Mouse (Mus musculus) frontal cortex, postnatal 14 days (tissue): ENCODE results near the gene Rnf222.
"Not testable (repeated sequence)": the region's sequence is repeated elsewhere in the genome, so short reads cannot be mapped to it uniquely, and the experiment has no call there.

Source experiments
- DNase-seq, 2 experiments: peaks; one replicate each; pipeline ENCODE4 v3.0.0; 2022; ENCODE audit warnings: low spot score in 2 of 2

The Rnf222 gene

DNA sequence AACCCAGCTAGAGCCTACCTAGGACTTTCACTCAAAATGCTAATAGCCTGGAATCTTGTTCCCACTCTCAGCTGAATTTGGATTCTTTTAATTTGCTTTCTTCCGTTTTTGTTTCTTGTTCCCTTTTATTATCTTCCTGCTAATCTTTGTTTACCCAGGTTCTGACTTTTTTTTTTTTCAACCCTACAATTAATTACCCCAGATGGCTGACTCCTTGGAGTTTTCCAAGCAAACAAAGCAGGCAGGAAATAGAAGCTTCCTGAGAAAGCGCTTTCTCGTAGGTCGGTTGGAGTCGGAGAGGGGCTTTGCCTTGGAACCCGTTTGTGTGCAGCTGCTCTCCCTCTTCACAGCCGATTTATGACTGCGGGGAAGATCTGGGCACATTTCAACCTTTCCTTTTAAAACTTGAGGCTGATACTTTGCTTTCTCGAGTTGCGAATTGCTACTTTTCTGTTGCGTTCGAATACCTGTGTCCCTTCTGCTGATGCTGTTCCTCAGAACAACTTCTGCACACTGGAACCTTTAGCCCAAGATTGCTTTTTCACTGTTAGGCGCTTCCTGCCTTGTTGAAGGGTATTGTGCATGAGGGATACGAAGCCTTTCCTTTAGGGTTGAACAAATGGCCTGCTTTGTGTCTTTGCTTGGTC, 23.3 kb downstream of the Rnf222 start:
- DNase-seq, result no peak

DNA sequence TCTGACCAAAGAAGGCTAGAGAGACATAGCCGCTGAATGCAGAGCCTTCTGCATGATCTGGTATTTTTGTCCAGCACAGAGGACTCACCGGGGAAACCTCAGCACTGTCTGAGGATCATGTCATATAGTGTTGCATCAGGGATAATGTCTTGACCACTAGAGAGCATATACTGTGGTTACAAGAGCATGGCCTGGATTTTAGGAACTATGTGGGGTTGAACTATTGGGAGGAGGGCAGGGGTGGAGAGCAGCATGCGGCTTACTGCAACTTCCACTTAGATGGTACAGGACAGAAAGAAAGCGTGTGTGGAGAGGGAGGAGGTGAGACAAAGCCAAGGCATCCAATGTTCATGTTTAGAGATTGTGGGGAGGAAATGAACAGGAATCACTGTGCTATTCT, 26.2 kb downstream of the Rnf222 start:
- DNase-seq, result no peak

DNA sequence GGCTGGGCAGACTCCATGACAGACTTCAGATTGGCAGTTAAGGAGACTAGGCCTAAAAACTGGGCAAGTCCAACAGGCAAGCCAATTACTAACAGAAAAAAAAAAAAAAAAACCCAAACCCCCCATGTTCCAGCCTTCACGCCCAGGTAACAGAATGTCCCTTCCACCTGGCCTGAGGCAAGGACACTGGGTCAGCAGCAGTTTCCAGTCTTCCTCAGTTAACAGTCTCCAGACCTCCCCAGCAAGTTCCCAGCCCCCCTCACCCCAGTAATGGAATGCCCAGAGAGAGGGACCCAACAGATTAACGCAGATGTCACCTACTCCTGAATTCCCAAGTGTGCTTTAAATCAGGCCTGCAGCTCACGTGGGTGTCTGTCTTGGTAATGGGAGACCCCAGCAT, 34.8 kb downstream of the Rnf222 start:
- DNase-seq, result no peak

DNA sequence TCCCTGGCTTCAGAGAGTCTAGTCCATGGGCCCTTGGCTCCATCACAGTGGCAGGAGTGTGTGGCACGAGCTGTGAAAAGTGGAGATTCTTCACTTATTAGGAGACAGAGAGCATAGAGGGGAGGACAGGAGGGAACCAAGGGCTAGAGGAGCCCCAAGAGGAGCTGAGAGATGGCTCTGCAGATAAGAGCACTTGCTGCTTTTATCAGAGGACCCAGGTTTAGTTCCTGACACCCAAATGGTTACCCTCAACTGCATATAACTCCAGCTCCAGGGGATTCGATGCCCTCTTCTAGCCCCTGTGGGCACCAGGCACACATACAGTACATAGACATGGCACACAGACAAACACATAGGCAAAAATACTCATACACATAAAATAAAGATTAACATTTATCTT, 36.4 kb downstream of the Rnf222 start:
- DNase-seq, result no peak

DNA sequence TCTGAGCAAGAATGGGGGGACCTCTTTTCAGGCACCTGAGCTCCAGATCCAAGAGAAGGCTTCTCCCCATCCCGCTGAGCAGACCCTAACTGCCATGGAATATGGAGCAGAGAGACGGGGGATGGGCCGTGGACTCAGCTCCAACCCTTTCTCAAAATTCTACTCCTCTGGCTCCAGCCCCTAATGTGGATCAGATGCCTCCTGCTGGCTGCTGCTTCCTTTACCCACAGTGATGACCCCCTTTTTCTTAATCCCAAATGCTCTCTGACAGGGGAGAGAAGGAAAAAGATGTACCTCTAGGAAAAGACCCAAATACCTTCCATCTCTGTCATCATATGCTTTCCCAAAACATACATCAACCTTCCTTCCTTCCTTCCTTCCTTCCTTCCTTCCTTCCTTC, 38.6 kb downstream of the Rnf222 start, which contains the start of gene Odf4:
Odf4 (minus strand) TSS at position 101 of the 400 bp plus-strand sequence.
- no peak for DNase-seq

DNA sequence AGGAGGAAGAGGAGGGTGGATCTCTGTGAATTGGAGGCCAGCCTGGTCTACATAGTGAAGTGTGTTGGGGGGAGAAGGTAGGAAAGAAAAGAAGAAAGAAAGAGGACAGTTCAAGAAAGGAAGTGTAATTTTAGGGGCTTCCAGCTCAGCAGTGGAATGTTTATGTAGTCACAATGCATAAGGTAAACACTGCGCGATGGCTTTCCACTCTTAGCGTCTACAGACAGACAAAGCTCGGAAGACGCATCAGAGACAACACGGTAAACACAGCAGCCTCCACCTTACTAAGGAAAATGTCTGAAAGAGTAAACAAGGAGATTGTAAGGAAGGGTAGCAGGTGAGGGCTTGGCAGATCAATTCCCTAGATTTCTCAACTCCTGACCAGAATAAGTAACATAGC, 41.6 kb downstream of the Rnf222 start:
- no peak for DNase-seq

DNA sequence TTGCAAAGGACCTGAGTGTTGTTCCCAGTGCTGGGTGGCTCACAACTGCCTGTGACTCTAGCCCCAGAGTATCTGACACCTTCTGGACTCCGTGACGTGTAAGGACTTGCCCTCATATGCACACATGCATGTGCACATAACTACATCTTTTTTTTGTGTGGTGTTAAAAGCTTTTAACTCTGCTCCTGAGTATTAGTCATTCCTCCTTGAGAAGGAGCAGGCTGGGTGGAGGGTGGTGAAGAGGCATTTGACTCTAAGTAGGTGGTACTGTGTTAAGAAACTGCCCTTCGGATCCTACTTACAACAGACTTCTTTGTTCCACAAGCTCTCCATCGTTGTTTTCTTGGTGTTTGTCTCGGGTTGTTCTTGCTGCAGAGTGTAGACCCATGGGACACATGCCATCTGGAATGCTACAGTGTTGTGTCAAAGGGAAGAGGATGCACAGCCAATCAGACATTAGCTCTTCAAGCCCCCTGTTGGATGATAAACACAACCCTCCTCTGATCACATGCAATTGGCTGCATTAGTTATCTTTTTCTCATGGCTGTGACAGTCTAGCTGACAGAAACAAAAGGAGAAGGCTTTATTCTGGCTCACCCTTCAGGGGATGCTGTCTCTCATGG, 45.6 kb downstream of the Rnf222 start:
- DNase-seq, result no peak

DNA sequence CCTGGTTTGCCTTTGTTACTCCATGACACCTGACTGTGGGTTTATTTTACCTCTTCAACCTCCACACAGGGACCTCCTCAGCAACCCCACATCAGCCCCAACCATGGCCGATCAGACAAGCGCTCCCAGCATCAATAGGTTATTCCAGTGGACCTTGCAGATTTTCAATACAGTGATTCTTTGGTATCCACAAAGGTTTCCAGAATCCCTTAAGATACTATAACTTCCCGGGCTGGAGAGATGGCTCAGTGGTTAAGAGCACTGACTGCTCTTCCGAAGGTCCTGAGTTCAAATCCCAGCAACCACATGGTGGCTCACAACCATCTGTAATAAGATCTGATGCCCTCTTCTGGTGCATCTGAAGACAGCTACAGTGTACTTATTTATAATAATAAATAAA, 48.6 kb downstream of the Rnf222 start:
- DNase-seq, result not testable (repeated sequence)

DNA sequence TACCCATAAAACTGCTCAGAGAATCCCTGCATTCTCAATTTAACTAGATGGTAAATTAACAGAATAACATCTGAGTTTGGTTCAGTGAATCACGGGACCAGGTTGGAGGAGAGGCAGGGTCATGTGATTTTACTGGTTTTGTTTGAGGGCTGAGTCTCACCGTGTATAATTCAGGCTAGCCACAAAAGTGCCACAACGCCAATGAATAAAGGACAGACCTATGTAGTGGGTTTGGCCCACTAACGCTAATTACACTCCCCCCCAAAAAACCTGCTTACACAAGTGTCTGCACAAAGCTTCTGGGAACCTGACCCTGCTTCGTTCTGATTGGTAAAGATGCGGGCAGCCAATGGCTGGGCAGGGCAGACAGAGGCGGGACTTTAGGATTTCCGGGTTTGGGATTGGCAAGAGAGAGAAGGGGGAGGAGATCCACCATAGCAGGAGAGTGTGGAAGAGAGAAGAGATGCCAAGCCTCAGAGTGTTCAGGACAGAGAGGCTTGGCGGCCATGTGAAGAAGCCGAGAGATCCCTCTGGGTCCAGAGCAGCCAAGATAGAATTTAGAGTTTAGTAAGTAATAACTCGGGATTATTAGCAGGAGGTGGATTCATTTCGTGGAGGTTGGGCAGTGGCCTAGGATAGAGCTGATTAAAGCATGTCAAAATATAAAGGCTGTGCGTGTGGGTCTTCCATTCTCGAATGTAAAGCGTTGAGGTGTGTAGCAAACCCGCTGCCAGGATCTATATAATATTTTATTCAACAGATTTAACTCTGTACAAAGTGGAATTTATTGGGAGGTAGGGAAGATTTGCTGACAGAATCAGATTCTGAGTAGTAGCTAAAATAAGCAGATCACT, 51.3 kb downstream of the Rnf222 start:
- peak; percentile 79 to 87 for DNase-seq

DNA sequence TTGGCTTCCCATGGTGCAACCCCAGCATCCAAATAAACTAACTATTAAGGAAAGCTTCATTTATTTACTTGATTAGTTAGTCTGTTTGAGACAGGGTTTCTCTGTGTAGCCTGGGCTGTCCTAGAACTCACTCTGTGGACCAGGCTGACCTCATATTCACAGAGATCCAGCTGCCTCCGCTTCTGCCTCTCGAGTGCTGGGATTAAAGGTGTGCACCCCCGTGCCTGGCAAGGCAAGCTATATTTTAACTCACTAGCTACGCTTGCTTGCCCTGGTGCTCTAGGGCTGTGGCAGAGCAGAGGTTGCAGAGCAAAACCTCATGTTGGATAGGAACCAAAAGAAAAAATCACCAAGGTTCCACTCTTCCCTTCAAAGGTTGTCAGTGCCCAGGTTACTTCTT, 52.2 kb downstream of the Rnf222 start:
- DNase-seq, result no peak

DNA sequence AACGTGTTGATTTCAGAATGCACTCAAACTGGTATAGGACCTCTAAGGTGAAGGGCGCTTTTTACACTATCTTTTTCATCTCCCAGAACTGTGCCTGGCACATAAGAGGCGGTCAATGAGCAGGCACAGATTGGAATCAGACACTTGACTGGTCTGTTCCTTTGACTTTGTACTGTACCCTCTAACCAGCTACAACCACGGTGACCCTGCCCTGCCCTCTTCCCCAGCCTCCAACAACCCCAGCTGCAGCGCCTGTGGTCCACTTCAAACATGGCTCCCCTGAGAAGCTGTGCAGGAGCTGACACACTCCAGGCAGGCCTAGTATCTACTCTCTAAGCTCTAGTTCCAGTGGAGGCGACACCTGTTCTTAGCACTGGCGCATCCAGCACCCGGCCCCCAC, 54.4 kb downstream of the Rnf222 start:
- DNase-seq, result no peak

DNA sequence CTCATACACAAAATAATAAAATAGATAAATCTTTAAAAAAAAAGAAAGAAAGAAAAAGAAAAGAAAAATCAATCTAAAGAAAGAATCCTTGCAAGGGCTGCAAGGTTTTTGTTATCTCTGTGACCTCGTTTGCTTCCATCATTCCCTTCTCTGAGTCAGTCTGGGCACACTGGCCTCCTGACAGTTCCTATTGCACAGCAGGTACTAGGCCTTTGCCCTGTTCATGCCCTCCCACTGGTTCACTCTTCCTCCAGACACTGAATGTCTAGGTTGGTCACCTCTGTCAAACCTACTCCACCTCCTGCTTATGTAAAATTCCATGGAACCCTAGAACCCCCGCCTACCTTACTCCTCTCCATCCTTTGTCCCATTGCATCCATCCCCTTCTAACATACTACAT, 56.9 kb downstream of the Rnf222 start:
- DNase-seq, result no peak
